Mouse (Mus musculus): ENCODE results near the gene Armc3. TPM values are rescaled to one million over a fixed set of nuclear protein-coding genes. Genes with fewer than 3 reads are reported as not detected.
A peak's percentile ranks its signal among the peaks of the same experiment; 100 is the strongest.
"Not testable (repeated sequence)": the region's sequence is repeated elsewhere in the genome, so short reads cannot be mapped to it uniquely, and the experiment has no call there.

Gene Armc3
- polyA plus RNA-seq, 1 experiment from 2014 or later, result 0.95 TPM

- H3K27ac ChIP-seq (replicated peaks), result peak overlapping the region; percentile 80
- H3K4me1 ChIP-seq, result no peaks in the 10 kb centered on the region
- peak overlapping the region; percentile 71 for H3K9ac ChIP-seq (replicated peaks)
- WGBS, result 8% methylated on average over 25 of the region's 25 CpGs
- peak overlapping the region; percentile 43 for H3K4me3 ChIP-seq (replicated peaks)
- 0 out of 2 replicates have a peak, but pooled peaks cover 3% of the 10 kb centered on the region for H3K27me3 ChIP-seq (replicated peaks)
- H3K4me2 ChIP-seq, result peak overlapping the region; percentile 64
- no peaks in the 10 kb centered on the region for H3K9me3 ChIP-seq (replicated peaks)
- ATAC-seq (ENCODE audit: low FRiP score), result peak; percentile 87
- H3K36me3 ChIP-seq, result no peaks in the 10 kb centered on the region
Observed at GRCm38 (mm10) chr2:19275602-19276539, 76.8 kb downstream of the Armc3 start.

DNA sequence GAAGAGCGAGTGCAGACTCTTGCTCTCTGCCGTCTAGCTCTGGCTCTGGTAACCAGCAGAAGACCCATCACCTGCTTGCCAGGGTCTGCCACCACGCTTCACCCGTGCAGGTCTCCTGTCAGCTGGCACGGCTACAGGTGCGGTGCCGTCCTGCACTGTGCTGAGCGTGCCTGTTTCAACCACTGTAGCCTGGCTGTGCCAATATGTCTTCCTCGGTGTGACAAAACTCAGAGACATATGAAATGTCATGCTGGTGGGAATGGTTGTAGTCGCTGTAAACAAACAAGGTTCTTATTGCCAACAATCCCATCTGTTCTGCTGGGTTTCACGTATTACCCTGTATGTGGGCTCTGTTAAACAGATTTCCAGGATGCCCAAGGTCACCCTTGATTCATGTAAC, 81.2 kb downstream of the Armc3 start:
- Histone ChIP-seq H3K27me3 (replicated peaks) (0 out of 2 replicates have a peak, but pooled peaks cover 3% of the 10 kb centered on the region), H3K4me1 (no peaks in the 10 kb centered on the region), H3K9ac (replicated peaks) (no peak overlapping the region), H3K4me2 (no peak overlapping the region), H3K27ac (replicated peaks) (no peak overlapping the region), H3K9me3 (replicated peaks) (no peaks in the 10 kb centered on the region), H3K36me3 (no peaks in the 10 kb centered on the region), H3K4me3 (replicated peaks) (no peak overlapping the region)
- no peak for ATAC-seq (ENCODE audit: low FRiP score)
- 89% methylated on average over 11 of the region's 11 CpGs for WGBS

- no peaks in the 10 kb centered on the region for H3K9me3 ChIP-seq (replicated peaks)
- H3K27me3 ChIP-seq (replicated peaks), result no peaks in the 10 kb centered on the region
- no peak for ATAC-seq (ENCODE audit: low FRiP score)
- no peaks in the 10 kb centered on the region for H3K36me3 ChIP-seq
- H3K4me2 ChIP-seq, result no peak overlapping the region
- no peak overlapping the region for H3K4me3 ChIP-seq (replicated peaks)
- 52% methylated on average over 3 of the region's 3 CpGs for WGBS
- no peak overlapping the region for H3K9ac ChIP-seq (replicated peaks)
- no peaks in the 10 kb centered on the region for H3K4me1 ChIP-seq
- no peak overlapping the region for H3K27ac ChIP-seq (replicated peaks)
Observed at GRCm38 (mm10) chr2:19292366-19292765, 93.3 kb downstream of the Armc3 start.

- no peaks in the 10 kb centered on the region for H3K36me3 ChIP-seq
- no peak overlapping the region for H3K9ac ChIP-seq (replicated peaks)
- WGBS, result 78% methylated on average over 9 of the region's 9 CpGs
- H3K4me3 ChIP-seq (replicated peaks), result no peak overlapping the region
- H3K27me3 ChIP-seq (replicated peaks), result no peaks in the 10 kb centered on the region
- no peaks in the 10 kb centered on the region for H3K9me3 ChIP-seq (replicated peaks)
- H3K4me1 ChIP-seq, result no peaks in the 10 kb centered on the region
- no peak overlapping the region for H3K4me2 ChIP-seq
- no peak for ATAC-seq (ENCODE audit: low FRiP score)
- no peak overlapping the region for H3K27ac ChIP-seq (replicated peaks)
Observed at GRCm38 (mm10) chr2:19300345-19301089, 101.4 kb downstream of the Armc3 start.

- Histone ChIP-seq H3K4me1 (no peaks in the 10 kb centered on the region), H3K36me3 (no peaks in the 10 kb centered on the region), H3K9ac (replicated peaks) (no peak overlapping the region), H3K9me3 (replicated peaks) (no peaks in the 10 kb centered on the region), H3K27ac (replicated peaks) (no peak overlapping the region), H3K4me2 (no peak overlapping the region), H3K27me3 (replicated peaks) (no peaks in the 10 kb centered on the region), H3K4me3 (replicated peaks) (no peak overlapping the region)
- ATAC-seq (ENCODE audit: low FRiP score), result no peak
- WGBS, result 31% methylated on average over 6 of the region's 6 CpGs
Observed at GRCm38 (mm10) chr2:19301251-19301650, 102.1 kb downstream of the Armc3 start.

DNA sequence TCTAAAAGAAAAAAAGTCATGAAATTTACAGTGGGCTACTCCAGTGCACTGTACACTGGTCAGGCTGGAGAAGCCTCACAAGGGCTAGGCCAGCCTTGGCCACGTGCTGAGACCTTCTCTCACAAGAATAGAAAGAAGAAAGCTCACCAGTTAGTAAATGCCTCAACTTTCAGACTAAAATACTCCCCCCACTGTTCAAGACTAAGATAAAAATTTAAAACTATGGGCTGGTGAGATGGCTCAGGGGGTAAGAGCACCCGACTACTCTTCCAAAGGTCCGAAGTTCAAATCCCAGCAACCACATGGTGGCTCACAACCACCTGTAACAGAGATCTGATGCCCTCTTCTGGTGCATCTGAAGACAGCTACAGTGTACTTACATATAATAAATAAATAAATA, 104.0 kb downstream of the Armc3 start:
- not testable (repeated sequence) for ATAC-seq (ENCODE audit: low FRiP score)

DNA sequence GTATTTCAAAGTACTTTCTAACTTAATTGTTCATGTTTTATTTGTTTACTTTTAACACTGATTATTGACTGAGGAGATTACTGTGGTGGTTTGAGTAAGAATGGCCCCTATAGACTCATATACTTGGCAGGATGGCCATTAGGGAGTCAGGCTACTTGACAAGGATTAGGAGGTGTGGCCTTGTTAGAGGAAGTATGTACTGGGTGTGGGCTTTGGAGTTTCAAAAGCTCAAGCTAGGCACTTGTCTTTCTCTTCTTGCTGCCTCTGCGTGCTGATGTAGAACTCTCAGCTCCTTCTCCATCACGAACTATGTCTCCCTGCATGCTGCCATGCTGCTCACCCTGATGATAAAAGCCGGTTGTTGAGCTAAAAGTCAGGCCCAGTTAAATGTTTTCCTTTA, 111.4 kb downstream of the Armc3 start:
- H3K27ac ChIP-seq (replicated peaks), result no peak overlapping the region
- H3K9ac ChIP-seq (replicated peaks), result no peak overlapping the region
- H3K36me3 ChIP-seq, result no peaks in the 10 kb centered on the region
- peaks cover 5% of the 10 kb centered on the region; the same call in 1 of the 2 replicates for H3K9me3 ChIP-seq (replicated peaks)
- WGBS, result 85% methylated on average over 3 of the region's 3 CpGs
- H3K27me3 ChIP-seq (replicated peaks), result no peaks in the 10 kb centered on the region
- no peak for ATAC-seq (ENCODE audit: low FRiP score)
- H3K4me1 ChIP-seq, result no peaks in the 10 kb centered on the region
- H3K4me2 ChIP-seq, result no peak overlapping the region
- no peak overlapping the region for H3K4me3 ChIP-seq (replicated peaks)

More for the DNA sequence above, 104.0 kb downstream of the Armc3 start:
- 89% methylated on average over 3 of the region's 3 CpGs for WGBS
- H3K4me3 ChIP-seq (replicated peaks); H3K27me3 ChIP-seq (replicated peaks); H3K27ac ChIP-seq (replicated peaks); H3K4me2 ChIP-seq; H3K36me3 ChIP-seq; H3K9ac ChIP-seq (replicated peaks); H3K9me3 ChIP-seq (replicated peaks); H3K4me1 ChIP-seq: not testable (repeated sequence)

GRCm38 (mm10) chr2:19316056-19316455, 117.0 kb downstream of the Armc3 start:
- no peak for ATAC-seq (ENCODE audit: low FRiP score)
- Histone ChIP-seq H3K4me3 (replicated peaks) (no peak overlapping the region), H3K36me3 (no peaks in the 10 kb centered on the region), H3K9me3 (replicated peaks) (peaks cover 13% of the 10 kb centered on the region; the same call in 1 of the 2 replicates), H3K27me3 (replicated peaks) (no peaks in the 10 kb centered on the region), H3K4me1 (no peaks in the 10 kb centered on the region), H3K9ac (replicated peaks) (no peak overlapping the region), H3K4me2 (no peak overlapping the region), H3K27ac (replicated peaks) (no peak overlapping the region)
- 55% methylated on average over 11 of the region's 11 CpGs for whole genome bisulfite sequencing

- no peaks in the 10 kb centered on the region for H3K36me3 ChIP-seq
- H3K9me3 ChIP-seq (replicated peaks), result peaks cover 13% of the 10 kb centered on the region; the same call in 1 of the 2 replicates
- no peak overlapping the region for H3K4me2 ChIP-seq
- ATAC-seq (ENCODE audit: low FRiP score), result no peak
- no peak overlapping the region for H3K9ac ChIP-seq (replicated peaks)
- no peak overlapping the region for H3K27ac ChIP-seq (replicated peaks)
- WGBS, result 74% methylated on average over 4 of the region's 4 CpGs
- no peaks in the 10 kb centered on the region for H3K4me1 ChIP-seq
- no peaks in the 10 kb centered on the region for H3K27me3 ChIP-seq (replicated peaks)
- H3K4me3 ChIP-seq (replicated peaks), result no peak overlapping the region
Observed at GRCm38 (mm10) chr2:19316691-19317090, 117.6 kb downstream of the Armc3 start.

GRCm38 (mm10) chr2:19317151-19317812, 118.2 kb downstream of the Armc3 start:
- H3K4me3 ChIP-seq (replicated peaks); H3K27ac ChIP-seq (replicated peaks); H3K9ac ChIP-seq (replicated peaks); ATAC-seq (ENCODE audit: low FRiP score); H3K4me2 ChIP-seq; H3K27me3 ChIP-seq (replicated peaks); H3K36me3 ChIP-seq; H3K4me1 ChIP-seq: not testable (repeated sequence)
- H3K9me3 ChIP-seq (replicated peaks), result peaks cover 13% of the 10 kb centered on the region; the same call in 1 of the 2 replicates
- 86% methylated on average over 2 of the region's 2 CpGs for WGBS

DNA sequence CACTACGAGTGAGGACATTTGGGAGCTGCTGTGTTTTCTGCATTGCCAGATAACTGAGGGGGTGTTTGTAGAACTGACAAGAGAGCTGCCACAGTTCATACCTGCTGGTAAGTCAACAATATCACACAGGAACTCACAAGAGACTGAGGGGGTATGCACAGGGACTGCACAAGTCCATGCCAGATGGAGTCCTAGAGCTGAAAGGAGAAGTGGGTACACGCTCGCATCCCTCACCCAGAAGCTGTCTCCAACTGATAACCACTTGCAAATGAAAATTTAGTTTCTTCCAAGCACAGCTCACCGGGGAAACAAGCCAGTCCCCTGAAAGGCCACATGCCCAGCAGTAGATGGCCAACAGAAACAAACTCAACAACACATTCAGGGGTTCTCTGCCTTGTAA, 119.4 kb downstream of the Armc3 start:
- Histone ChIP-seq H3K27ac (replicated peaks) (no peak overlapping the region), H3K4me3 (replicated peaks) (no peak overlapping the region), H3K36me3 (no peaks in the 10 kb centered on the region), H3K4me2 (no peak overlapping the region), H3K9me3 (replicated peaks) (peaks cover 13% of the 10 kb centered on the region; the same call in 1 of the 2 replicates), H3K27me3 (replicated peaks) (no peaks in the 10 kb centered on the region), H3K4me1 (no peaks in the 10 kb centered on the region), H3K9ac (replicated peaks) (no peak overlapping the region)
- ATAC-seq (ENCODE audit: low FRiP score), result no peak
- 92% methylated on average over 4 of the region's 4 CpGs for WGBS

All from neural tube, embryonic 15.5 days (tissue).